Mouse (Mus musculus): ENCODE measurements around the gene Vma21.

Vma21 gene

DNA sequence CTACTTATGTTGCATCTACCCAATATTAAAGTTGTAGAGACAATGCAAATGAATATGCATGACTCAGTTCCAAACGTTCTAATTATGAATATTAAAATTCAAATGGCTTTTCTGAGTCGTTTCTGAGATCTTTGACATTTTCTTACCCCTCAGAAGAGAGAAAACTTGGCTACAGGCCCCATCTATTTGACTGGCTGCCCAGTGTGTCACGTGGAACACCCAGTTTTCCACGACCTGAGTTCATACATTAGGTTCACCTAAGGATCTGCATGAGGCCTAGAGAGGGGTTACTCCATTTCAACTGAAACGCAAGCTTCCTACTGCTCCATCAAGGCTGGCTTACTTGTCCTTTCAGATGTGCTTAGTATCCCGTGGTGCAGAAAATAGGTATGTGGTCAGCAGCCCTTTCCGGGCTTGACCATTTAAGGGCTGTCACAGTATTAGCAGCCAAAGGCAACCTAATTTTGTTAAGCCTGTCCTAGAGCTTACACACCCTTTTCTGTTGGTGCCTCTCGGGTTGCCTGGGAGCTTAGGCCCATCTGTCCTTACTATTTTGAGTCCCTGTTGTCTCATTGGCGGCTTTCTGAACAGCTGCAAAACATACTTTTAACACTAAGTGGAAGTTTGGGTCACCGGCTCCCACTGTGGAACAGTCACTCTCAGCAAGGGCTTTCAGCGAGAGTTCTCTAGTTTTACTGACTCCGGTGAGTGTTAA is at the start of gene Vma21:
Gene Vma21 (plus strand): TSS at position 294 of the 715 bp plus-strand sequence.
- DNase-seq = peak; percentile 9

DNA sequence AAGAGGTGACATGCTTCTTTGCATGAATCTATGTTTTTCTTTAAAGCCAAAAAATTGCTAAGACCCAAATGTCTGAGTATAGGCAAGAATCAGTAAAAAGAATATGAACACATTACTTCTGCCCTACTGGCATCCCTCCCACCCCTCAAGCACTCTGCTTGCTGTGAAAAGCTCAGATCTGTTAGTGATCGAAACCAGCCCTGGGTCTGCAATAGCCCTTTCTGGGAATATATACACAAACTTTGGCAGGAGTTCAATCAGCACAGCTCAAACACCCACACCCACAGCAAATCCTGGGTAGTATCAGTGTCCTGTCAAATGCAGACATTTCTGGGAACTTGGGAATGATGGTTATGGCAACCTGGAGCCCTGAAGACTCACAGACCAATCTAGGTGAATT is 47.8 kb upstream of the Vma21 start:
- DNase-seq = no peak

DNA sequence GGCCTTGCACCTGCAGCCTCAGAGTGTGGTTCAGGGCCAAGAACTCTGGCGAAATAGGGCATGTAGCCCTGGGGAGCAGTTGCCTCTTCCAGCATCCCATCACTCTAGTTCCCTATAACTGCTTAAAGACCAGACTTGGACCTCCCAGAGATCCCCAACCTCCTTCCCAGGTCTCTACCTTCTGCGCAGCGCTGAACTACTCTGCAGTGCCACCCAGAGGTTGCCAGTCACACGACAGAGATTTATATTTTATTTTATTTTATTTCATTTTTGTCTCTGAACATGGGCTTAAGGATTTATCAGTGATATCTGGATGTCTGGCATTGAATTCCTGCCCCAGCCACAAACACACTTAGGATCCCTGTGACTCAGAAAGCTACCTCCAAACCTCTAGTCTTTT is 24.6 kb upstream of the Vma21 start:
- peak; percentile 1 for DNase-seq

DNA sequence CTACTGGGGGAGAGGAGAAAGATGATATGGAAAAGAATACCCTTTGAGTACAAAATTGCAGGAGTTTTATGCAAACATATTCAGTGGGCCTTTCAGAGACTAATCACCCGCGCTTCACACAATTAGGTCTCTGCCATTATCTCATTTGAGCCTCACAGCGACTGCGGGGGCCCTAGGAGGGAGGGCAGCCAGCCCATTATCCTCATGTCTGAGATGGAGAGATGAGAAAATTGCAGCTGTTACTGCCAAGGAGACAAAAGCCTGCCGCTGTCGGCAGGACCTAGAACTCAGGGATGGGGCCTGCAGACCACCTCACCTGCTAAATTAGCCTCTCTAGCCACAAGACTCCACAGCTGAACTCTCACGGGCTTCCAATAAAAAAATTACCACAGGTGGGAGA is 18.0 kb upstream of the Vma21 start:
- no peak for DNase-seq

DNA sequence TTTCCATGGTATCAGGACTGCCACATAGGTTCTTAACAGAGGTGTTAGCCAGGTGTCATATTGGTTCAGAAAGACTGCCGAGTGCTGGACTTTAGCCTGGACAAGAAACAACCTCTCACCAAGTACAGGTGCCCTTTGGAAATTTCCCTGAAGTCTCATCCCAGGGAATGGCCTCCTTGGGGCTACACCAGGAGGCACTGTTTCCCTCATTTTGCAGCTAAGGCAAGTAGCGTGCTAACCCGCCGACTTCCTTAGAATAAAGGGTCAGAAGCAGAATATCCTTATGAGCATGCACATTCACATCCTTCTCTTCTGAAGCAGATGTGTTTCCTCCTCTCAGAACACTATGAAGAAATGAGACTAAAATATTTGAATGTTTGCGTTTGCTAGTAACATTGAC is 16.8 kb upstream of the Vma21 start:
- DNase-seq = peak; percentile 28

DNA sequence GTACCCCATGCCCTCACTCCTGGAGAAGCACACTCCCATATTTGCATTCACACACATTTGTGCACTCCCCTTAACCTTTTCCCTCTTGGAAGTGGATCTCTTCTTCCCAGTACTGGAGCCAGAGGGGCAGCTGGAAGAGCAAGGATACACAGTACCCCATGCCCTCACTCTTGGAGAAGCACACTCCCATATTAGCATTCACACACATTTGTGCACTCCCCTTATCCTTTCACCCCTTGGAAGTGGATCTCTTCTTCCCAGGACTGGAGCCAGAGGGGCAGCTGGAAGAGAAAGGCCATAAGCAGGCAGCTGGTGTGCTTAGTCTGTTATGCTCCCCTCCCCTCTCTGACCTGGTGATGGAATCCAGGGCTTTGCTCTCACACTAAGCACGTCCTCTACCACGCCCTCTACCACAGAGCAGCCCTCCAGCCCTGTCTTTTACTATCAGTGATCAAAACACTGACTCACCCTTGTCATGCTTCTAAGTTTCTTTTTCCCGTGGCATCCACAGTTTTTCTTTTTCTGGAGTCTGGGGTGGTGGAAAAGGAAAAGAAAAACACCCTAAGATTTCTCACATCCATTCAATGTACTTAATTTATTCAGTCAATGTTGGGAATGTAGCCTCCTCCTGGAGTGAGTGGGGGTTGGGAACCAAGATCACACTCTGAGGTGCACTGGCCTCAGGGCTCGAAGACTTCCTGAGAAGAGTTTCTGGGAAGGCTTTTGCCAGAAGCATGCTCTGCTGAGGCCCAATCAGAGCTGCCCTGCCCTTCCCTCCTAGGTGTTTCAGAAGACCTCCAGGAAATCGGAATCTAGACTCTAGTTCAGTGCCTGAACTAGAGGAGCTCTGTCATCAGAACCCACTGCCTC is 3.5 kb upstream of the Vma21 start:
- peak; percentile 32 for DNase-seq

DNA sequence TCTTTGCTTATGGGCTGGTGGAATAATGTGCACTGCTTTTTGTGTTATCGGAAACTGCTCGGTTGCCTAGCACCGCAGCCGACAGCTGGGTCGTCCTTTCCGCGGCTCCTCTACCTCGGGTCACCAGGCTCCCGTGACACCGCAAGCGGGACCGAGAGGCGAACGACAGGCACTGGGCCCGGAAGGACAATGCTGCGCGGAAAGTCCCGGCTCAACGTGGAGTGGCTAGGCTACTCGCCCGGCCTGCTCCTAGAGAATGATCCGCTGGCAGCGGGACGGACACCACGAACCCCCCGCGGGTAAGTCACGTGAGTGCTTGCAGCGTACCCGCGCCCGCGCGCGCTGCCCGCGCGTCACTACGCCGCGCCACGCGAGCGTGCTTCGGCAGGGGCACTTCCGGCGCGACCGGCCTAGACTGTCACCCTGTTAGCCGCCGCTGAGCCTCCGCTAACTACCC is 705 bp downstream of the Vma21 start:
- DNase-seq = peak; percentile 90

DNA sequence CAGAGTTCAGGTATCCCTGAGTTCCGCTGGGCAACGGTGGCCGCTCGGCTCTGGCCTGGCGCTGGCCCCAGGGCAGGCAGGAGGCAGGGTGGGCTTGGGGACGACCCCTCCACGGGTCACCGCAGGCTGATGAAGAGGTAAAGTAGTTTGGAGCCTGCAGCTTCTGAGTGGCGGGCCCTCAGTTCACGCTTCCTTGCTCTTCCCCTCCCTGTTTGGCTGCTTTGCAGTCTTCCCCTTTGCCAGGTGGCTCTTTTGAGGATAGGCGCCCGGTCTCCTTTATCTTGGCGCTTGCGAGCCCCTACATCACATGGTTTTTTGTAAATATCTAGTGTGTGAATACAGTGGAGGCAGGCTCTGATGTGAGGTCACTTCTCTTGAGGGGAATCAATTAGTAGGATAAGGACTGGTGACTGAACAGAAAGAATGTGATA is 1.2 kb downstream of the Vma21 start:
- DNase-seq = no peak

DNA sequence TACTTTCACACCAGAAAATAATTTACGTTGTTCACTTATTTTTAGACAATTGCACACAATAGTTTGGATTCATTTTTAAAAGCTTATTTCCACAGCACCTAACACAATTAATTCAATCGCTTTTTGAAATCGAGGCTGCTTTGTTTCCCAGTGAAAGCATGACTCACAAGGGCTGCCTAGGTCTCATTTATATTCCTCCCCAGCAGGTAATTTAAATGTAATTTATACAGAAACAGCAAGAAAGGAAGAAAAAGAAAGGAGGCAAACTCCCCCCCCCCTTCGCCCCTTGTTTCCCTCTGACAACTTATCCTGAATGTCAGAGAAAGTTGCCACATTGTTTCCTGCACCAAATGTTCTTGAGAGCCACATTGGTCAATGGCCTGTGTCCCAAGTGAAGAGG is 23.2 kb downstream of the Vma21 start:
- no peak for DNase-seq

DNA sequence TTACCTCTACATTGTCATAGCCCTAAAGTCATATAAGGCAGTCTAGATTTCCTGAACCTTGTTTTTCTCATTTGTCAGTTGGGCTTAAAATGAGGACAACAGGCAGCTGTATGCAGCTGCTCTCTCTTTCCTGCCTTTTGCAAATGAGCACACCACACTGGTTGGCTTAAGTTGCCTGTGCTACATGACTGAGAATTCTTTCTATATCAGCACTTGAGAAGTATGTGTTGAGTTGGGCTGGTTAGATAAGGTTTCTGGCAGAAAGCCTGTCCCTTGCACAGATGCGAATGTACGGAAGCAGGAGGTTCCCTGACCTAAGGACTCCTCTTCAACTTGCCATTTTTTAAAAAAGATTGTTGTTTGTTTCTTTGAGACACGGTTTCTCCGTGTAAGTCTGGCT is 31.0 kb downstream of the Vma21 start:
- DNase-seq = peak; percentile 11

DNA sequence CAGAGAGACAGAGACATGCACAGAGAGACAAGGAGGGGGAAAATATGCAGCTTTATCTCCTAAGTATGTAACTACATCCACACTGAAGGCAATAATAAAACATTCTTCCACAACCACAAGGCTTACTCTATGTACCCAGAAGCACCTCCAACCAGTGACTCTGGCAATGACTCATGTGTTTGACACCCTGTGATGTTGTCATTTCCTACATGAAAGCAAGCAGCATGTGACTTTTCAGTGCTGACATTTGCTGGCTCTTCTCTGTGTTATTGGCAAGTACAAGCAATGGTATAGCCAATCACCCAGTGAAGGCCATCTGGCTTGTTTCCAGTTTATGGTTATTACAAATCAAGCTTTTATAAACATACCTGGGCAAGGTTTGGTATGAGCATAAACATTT is 38.1 kb downstream of the Vma21 start:
- DNase-seq = no peak

All from lung, postnatal 10 days (tissue).